Mouse (Mus musculus) C2C12 (cell line): ENCODE measurements around the gene Hoxa3.

ENCODE experiments used
- CTCF ChIP-seq: IDR thresholded peaks from one replicate; pipeline ENCODE4 v1.5.1; 2011; ENCODE audit not compliant: control insufficient read depth, insufficient read depth, insufficient read length
- USF1 ChIP-seq: IDR thresholded peaks from one replicate; pipeline ENCODE4 v1.6.1; 2011; ENCODE audit warnings: low read depth, mild to moderate bottlenecking, control low read depth, moderate library complexity

DNA sequence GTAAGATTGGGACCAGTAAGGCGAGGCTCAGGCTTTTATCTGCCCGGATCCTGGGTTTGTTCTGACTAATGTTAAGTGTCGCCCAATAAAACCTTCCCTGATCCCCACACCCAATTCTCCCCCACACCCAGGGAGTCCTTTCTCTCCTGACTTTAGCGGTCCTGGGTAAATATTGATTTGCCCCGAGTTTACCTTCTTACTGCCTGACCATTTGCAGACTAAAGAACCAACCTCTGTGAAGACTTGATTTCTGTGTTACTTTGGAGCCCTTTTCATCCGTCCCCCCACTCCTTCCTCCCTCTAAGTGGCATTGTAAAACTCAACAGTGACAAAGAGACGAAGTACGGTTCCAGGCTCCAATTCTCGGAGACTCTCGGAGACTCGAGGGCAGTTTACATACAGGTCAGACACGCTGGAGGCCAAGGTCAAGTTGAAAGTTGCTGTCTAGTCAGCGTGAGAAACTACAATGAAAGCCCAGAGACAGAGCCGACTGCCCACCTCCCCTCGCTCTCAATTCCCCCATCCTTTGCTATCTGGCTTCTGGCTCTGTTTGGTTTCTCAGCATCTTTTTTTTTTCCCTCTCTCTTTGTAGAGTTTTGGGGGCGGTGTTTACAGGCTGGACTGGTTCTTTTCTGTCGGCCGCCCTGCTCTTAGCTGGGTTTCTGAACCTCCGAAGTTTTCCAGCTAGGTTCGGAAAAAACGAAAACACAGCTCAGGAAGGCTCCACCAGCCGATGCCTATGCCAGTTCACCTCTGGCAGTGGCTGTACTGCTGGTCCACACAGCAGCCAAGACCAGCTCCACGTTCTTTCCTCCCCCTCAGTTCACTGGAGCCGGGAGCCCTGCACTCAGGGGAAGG lies 49.6 kb upstream of the Hoxa3 start:
- TF ChIP-seq USF1: no peak
- no peak for TF ChIP-seq CTCF
